Mouse (Mus musculus): ENCODE data around the gene Tab3. TPM values are rescaled to one million over a fixed set of nuclear protein-coding genes. Genes with fewer than 3 reads are reported as not detected.

Gene Tab3
- polyA plus RNA-seq, 1 experiment, result 8.8 TPM

GRCm38 (mm10) chrX:85614701-85615100 lies 40.9 kb downstream of the Tab3 start:
- Histone ChIP-seq H3K4me3 (ENCODE audit: insufficient read depth, low read length) (no peak overlapping the region), H3K27ac (ENCODE audit: insufficient read depth, low read length) (no peak overlapping the region), H3K4me1 (ENCODE audit: control insufficient read depth, insufficient read depth, low read length) (no peaks in the 10 kb centered on the region)
- TF ChIP-seq CTCF (IDR thresholded peaks at IDR 0.05; ENCODE audit: borderline replicate concordance, insufficient read depth, low read length), result no peak
- TF ChIP-seq POLR2A (IDR thresholded peaks at IDR 0.05; ENCODE audit: low read depth, low read length), result no peak

- Histone ChIP-seq H3K4me1 (ENCODE audit: control insufficient read depth, insufficient read depth, low read length) (no peaks in the 10 kb centered on the region), H3K27ac (ENCODE audit: insufficient read depth, low read length) (no peak overlapping the region), H3K4me3 (ENCODE audit: insufficient read depth, low read length) (no peak overlapping the region)
- TF ChIP-seq POLR2A (IDR thresholded peaks at IDR 0.05; ENCODE audit: low read depth, low read length) (no peak), CTCF (IDR thresholded peaks at IDR 0.05; ENCODE audit: borderline replicate concordance, insufficient read depth, low read length) (no peak)
Measured at GRCm38 (mm10) chrX:85646204-85646777, 72.5 kb downstream of the Tab3 start.

GRCm38 (mm10) chrX:85676808-85677207 lies 103.0 kb downstream of the Tab3 start:
- no peak overlapping the region for H3K4me3 ChIP-seq (ENCODE audit: insufficient read depth, low read length)
- TF ChIP-seq POLR2A (IDR thresholded peaks at IDR 0.05; ENCODE audit: low read depth, low read length), result no peak
- no peak for TF ChIP-seq CTCF (IDR thresholded peaks at IDR 0.05; ENCODE audit: borderline replicate concordance, insufficient read depth, low read length)
- no peak overlapping the region for H3K27ac ChIP-seq (ENCODE audit: insufficient read depth, low read length)
- H3K4me1 ChIP-seq (ENCODE audit: control insufficient read depth, insufficient read depth, low read length), result no peaks in the 10 kb centered on the region

GRCm38 (mm10) chrX:85682125-85682524 lies 108.3 kb downstream of the Tab3 start:
- TF ChIP-seq POLR2A (IDR thresholded peaks at IDR 0.05; ENCODE audit: low read depth, low read length), result no peak
- no peak for TF ChIP-seq CTCF (IDR thresholded peaks at IDR 0.05; ENCODE audit: borderline replicate concordance, insufficient read depth, low read length)
- Histone ChIP-seq H3K4me1 (ENCODE audit: control insufficient read depth, insufficient read depth, low read length) (no peaks in the 10 kb centered on the region), H3K27ac (ENCODE audit: insufficient read depth, low read length) (no peak overlapping the region), H3K4me3 (ENCODE audit: insufficient read depth, low read length) (no peak overlapping the region)

- H3K4me1 ChIP-seq (ENCODE audit: control insufficient read depth, insufficient read depth, low read length), result no peaks in the 10 kb centered on the region
- TF ChIP-seq CTCF (IDR thresholded peaks at IDR 0.05; ENCODE audit: borderline replicate concordance, insufficient read depth, low read length) (no peak), POLR2A (IDR thresholded peaks at IDR 0.05; ENCODE audit: low read depth, low read length) (no peak)
- H3K27ac ChIP-seq (ENCODE audit: insufficient read depth, low read length), result no peak overlapping the region
- H3K4me3 ChIP-seq (ENCODE audit: insufficient read depth, low read length), result no peak overlapping the region
Measured at GRCm38 (mm10) chrX:85683723-85684122, 109.9 kb downstream of the Tab3 start.

Other genes with a start within 250 kb of the Tab3 start
- 13.7 and 13.9 TPM in 2 replicates for gene Gk, start 202.8 kb downstream of the Tab3 start, polyA plus RNA-seq (2011; ENCODE audit: insufficient read length, low read depth, missing spikeins)